In the genomic region with DNA sequence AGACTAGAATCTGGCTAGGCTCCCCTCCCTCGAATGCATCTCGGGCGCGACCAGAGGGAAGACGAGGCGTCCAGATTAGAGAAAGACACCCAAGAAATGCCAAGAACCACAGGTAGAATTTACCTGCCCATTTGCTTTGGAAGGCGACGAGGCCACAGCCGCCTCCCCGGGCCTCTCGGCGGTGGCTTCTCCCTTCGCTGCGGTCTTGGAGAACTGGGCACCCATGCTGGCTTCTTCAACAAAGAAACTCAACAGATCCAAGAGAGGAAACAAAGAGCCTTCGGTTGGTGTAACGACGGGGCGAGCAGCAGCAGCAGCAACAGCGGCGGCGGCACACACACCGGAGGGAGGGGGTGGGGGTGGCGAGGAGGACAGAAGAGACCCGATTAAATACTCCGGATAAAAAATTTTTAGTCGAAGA, we compare ENCODE assay signal across 9 mouse cellular contexts. TPM values are rescaled to one million over a fixed set of nuclear protein-coding genes. Genes with fewer than 3 reads are reported as not detected.
DNase-seq lines count a peak whose midpoint lies in the region; ATAC-seq lines count a peak whose summit lies in the region.
"Had no signal": no experiment of that assay in that cellular context is flagged by ENCODE, and none has a peak within 500 bp of the region (broad histone marks: within the 10 kb centered on the region; RNA-seq: fewer than 3 reads in every experiment).

No protein-coding gene starts in this region.

- H3K27ac ChIP-seq in kidney, embryonic 14.5 days (ENCODE audit: low read depth, low read length): peak overlapping the region; percentile 99
- peak overlapping the region; percentile 100 for H3K27ac ChIP-seq in neural tube, embryonic 11.5 days (ENCODE audit: low read depth, low read length)

- H3K4me3 ChIP-seq in kidney, embryonic 14.5 days (ENCODE audit: low read length): peak overlapping the region; percentile 95
- H3K4me3 ChIP-seq in neural tube, embryonic 11.5 days (ENCODE audit: low read depth, low read length): peak overlapping the region; percentile 99

- H3K9ac ChIP-seq in kidney, embryonic 14.5 days (ENCODE audit: low read depth, low read length): peak overlapping the region; percentile 100
- H3K9ac ChIP-seq in neural tube, embryonic 11.5 days (ENCODE audit: low read length): peak overlapping the region; percentile 100

- DNase-seq in lung, adult 18-20 months: peak; percentile 19 to 30
- DNase-seq in lung, postnatal 25 days (ENCODE audit: low spot score): no peak
- DNase-seq in cerebellum, adult 9-11 months: peak; percentile 54
- peak; percentile 96 for DNase-seq in heart, adult 11 months
- DNase-seq in liver: peak; percentile 19
- peak; percentile 71 for DNase-seq in neural tube, embryonic 11.5 days (ENCODE audit: low spot score)
- peak; percentile 42 to 44 for DNase-seq in thymus, postnatal 10 days (ENCODE audit: low spot score in 2 of 2)

- peaks cover 21% of the 10 kb centered on the region for H3K36me3 ChIP-seq in kidney, embryonic 14.5 days (ENCODE audit: control insufficient read depth, insufficient read depth, low read length)
- H3K36me3 ChIP-seq in neural tube, embryonic 11.5 days (ENCODE audit: control insufficient read depth, insufficient read depth, low read length): peaks cover 4% of the 10 kb centered on the region

- no peaks in the 10 kb centered on the region for H3K9me3 ChIP-seq in kidney, embryonic 14.5 days (ENCODE audit: control insufficient read depth, low read length)
- H3K9me3 ChIP-seq in neural tube, embryonic 11.5 days (ENCODE audit: control insufficient read depth, low read length): no peaks in the 10 kb centered on the region

- 0 out of 2 replicates have a peak, but pooled peaks cover 2% of the 10 kb centered on the region for H3K4me1 ChIP-seq in kidney, embryonic 14.5 days (ENCODE audit: control insufficient read depth, insufficient read depth, low read length)
- H3K4me1 ChIP-seq in neural tube, embryonic 11.5 days (ENCODE audit: control insufficient read depth, insufficient read depth, low read length): peaks cover 13% of the 10 kb centered on the region; the same call in 1 of the 2 replicates

- WGBS in kidney, embryonic 14.5 days: under 1% methylated on average over 26 of the region's 26 CpGs
- WGBS in neural tube, embryonic 11.5 days: under 1% methylated on average over 26 of the region's 26 CpGs

- no peaks in the 10 kb centered on the region for H3K27me3 ChIP-seq in kidney, embryonic 14.5 days (ENCODE audit: control insufficient read depth, insufficient read depth, low read length)
- H3K27me3 ChIP-seq in neural tube, embryonic 11.5 days (ENCODE audit: control insufficient read depth, insufficient read depth, low read length): no peaks in the 10 kb centered on the region
- H3K27me3 ChIP-seq: Patski had no signal

- ATAC-seq in kidney, embryonic 14.5 days (ENCODE audit: low FRiP score, low TSS enrichment): no peak
- ATAC-seq in neural tube, embryonic 11.5 days (ENCODE audit: insufficient read depth, low FRiP score, low TSS enrichment): no peak

- peak overlapping the region; percentile 54 for H3K4me2 ChIP-seq in kidney, embryonic 14.5 days (replicated peaks; ENCODE audit: low read depth, low read length)
- peak overlapping the region; percentile 12; the same call in 1 of the 2 replicates for H3K4me2 ChIP-seq in neural tube, embryonic 11.5 days (ENCODE audit: low read depth)

RNA-seq across cellular contexts. Expression of gene Marcks, which starts 0.4 kb away (rescaled TPM):
- 172 and 225 TPM in 2 replicates for polyA plus RNA-seq in kidney, embryonic 14.5 days (2014; fragmentation: Nextera tagmentation; extraction: Ambion mirVana)
- 300 and 308 TPM in 2 replicates for polyA plus RNA-seq in neural tube, embryonic 11.5 days (2014; fragmentation: Nextera tagmentation; extraction: Ambion mirVana)
